Mouse (Mus musculus) liver, postnatal 0 days (tissue): ENCODE measurements at regions not wholly inside any gene's neighbourhood (a gene's known extent, or its start where the extent isn't known, plus 50 kb on each side); places are given as distances from the start of the nearest gene placed in this dataset.

Experiments used
- CTCF ChIP-seq: sonication (generic); IDR thresholded peaks from 2 replicates; pipeline ENCODE4 v1.5.1; 2016; ENCODE audit warnings: antibody characterized with exemption, low read depth
- EP300 ChIP-seq: IDR thresholded peaks from 2 replicates; pipeline ENCODE4 v1.6.1; 2016; ENCODE audit warnings: antibody characterized with exemption, low read depth, mild to moderate bottlenecking

DNA sequence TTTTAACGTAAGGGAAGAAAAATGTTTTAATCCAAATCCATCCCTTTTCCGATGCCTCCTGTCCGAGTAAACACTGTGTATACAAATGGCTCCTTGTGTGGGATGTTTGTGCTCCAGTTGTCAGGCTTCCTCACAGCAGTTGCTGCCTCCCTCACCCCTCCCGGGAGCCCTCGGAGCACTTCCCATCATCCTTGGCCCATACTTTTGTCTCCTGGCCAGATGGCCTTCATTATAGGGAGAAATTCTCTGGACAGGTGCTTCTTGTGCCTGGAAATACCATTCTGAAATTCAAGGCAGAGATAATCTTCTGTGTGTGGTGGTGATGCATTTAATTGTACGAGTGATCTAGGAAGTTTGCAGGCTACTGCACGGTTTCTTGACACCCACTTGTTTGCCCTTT is 359.5 kb downstream of the Adgrl2 start:
- TF ChIP-seq CTCF, result no peak
- TF ChIP-seq EP300, result no peak
